Mouse (Mus musculus) induced T-regulatory cell, adult 2 months (primary cell): ENCODE measurements at regions not wholly inside any gene's neighbourhood (a gene's known extent, or its start where the extent isn't known, plus 50 kb on each side); places are given as distances from the start of the nearest gene placed in this dataset.

Experiments
- DNase-seq: peaks from one replicate; pipeline ENCODE4 v3.0.0-alpha.2; 2012; ENCODE audit warnings: low read depth

- DNase-seq, result no peak
These were observed 227.7 kb downstream of the Otor start for GRCm38 (mm10) chr2:143305747-143306570.

GRCm38 (mm10) chr2:143306571-143306925 is 228.3 kb downstream of the Otor start:
- DNase-seq, result no peak

- no peak for DNase-seq
These were observed 220.5 kb upstream of the Pcsk2 start for GRCm38 (mm10) chr2:143325486-143325885.

GRCm38 (mm10) chr2:143332071-143332470 is 213.9 kb upstream of the Pcsk2 start:
- DNase-seq, result no peak

- no peak for DNase-seq
These were observed 205.6 kb upstream of the Pcsk2 start for GRCm38 (mm10) chr2:143340364-143340763.

- DNase-seq, result no peak
These were observed 181.8 kb upstream of the Pcsk2 start for GRCm38 (mm10) chr2:143364193-143364592.

GRCm38 (mm10) chr2:143365976-143366375 is 180.0 kb upstream of the Pcsk2 start:
- DNase-seq, result no peak
